Mouse (Mus musculus) forebrain, embryonic 10.5 days (tissue): ENCODE results near the gene Cdkal1. TPM values are rescaled to one million over a fixed set of nuclear protein-coding genes. Genes with fewer than 3 reads are reported as not detected.

Experiments
- DNase-seq: peaks from one replicate; pipeline ENCODE4 v3.0.0-alpha.2; 2017; ENCODE audit warnings: low spot score; ENCODE audit errors: extremely low spot score
- H3K27ac ChIP-seq: fragments of 300-500 bp; sonication (generic); 2 replicates; pipeline ENCODE4 v1.5.1; 2016; ENCODE audit warnings: mild to moderate bottlenecking
- H3K27me3 ChIP-seq: fragments of 300-500 bp; sonication (generic); 2 replicates; pipeline ENCODE4 v1.6.1; 2016; ENCODE audit warnings: mild to moderate bottlenecking; ENCODE audit not compliant: poor library complexity, severe bottlenecking
- H3K36me3 ChIP-seq: fragments of 300-500 bp; sonication (generic); replicated peaks from 2 replicates; pipeline ENCODE4 v1.6.1; 2016; ENCODE audit warnings: mild to moderate bottlenecking, moderate library complexity
- H3K4me1 ChIP-seq: fragments of 300-500 bp; sonication (generic); 2 replicates; pipeline ENCODE4 v1.6.1; 2016
- H3K4me3 ChIP-seq: fragments of 300-500 bp; sonication (generic); 2 replicates; pipeline ENCODE4 v1.5.1; 2016; ENCODE audit warnings: mild to moderate bottlenecking, moderate library complexity
- H3K9me3 ChIP-seq: fragments of 300-500 bp; sonication (generic); 2 replicates; pipeline ENCODE4 v1.6.1; 2016; ENCODE audit warnings: mild to moderate bottlenecking, moderate library complexity
- WGBS: fragments of 180-500 bp; shearing (Covaris S2); methylation state at CpG from one replicate; pipeline ENCODE4 v1.1.7; 2016; 5-methylcytosine and 5-hydroxymethylcytosine counted together
- polyA plus RNA-seq: library from polyadenylated mRNA; unstranded; fragments of >200 nt; fragmentation: Nextera tagmentation; extraction: Ambion mirVana; gene quantifications from 2 replicates; pipeline ENCODE4 v1.2.1, GENCODE M21; 2016

Cdkal1 gene
- polyA plus RNA-seq, 1 experiment from 2014 or later, result 34.3 TPM

- Histone ChIP-seq H3K4me1 (no peaks in the 10 kb centered on the region), H3K36me3 (no peaks in the 10 kb centered on the region), H3K4me3 (no peak overlapping the region), H3K9me3 (no peaks in the 10 kb centered on the region), H3K27ac (no peak overlapping the region), H3K27me3 (no peaks in the 10 kb centered on the region)
- 94% methylated on average over 9 of the region's 9 CpGs for WGBS
- DNase-seq, result no peak
Measured at GRCm38 (mm10) chr13:29474301-29474700, 381.2 kb downstream of the Cdkal1 start.

GRCm38 (mm10) chr13:29473779-29474178, 381.7 kb downstream of the Cdkal1 start:
- no peak for DNase-seq
- Histone ChIP-seq H3K27ac (no peak overlapping the region), H3K4me3 (no peak overlapping the region), H3K36me3 (no peaks in the 10 kb centered on the region), H3K4me1 (no peaks in the 10 kb centered on the region), H3K27me3 (no peaks in the 10 kb centered on the region), H3K9me3 (no peaks in the 10 kb centered on the region)
- WGBS, result 92% methylated on average over 1 of the region's 1 CpGs

- no peaks in the 10 kb centered on the region for H3K4me1 ChIP-seq
- 91% methylated on average over 6 of the region's 6 CpGs for WGBS
Measured at GRCm38 (mm10) chr13:29462271-29462670, 393.2 kb downstream of the Cdkal1 start.

GRCm38 (mm10) chr13:29460741-29461140, 394.7 kb downstream of the Cdkal1 start:
- H3K9me3 ChIP-seq, result no peaks in the 10 kb centered on the region
- H3K4me1 ChIP-seq, result no peaks in the 10 kb centered on the region
- no peaks in the 10 kb centered on the region for H3K36me3 ChIP-seq
- H3K27me3 ChIP-seq, result no peaks in the 10 kb centered on the region
- H3K4me3 ChIP-seq, result no peak overlapping the region
- peak; percentile 8 for DNase-seq
- 83% methylated on average over 5 of the region's 5 CpGs for WGBS
- no peak overlapping the region for H3K27ac ChIP-seq

More at GRCm38 (mm10) chr13:29462271-29462670, 393.2 kb downstream of the Cdkal1 start:
- no peak overlapping the region for H3K27ac ChIP-seq
- peak; percentile 9 for DNase-seq
- no peaks in the 10 kb centered on the region for H3K36me3 ChIP-seq
- no peaks in the 10 kb centered on the region for H3K9me3 ChIP-seq
- no peaks in the 10 kb centered on the region for H3K27me3 ChIP-seq
- no peak overlapping the region for H3K4me3 ChIP-seq

- Histone ChIP-seq H3K4me1 (no peaks in the 10 kb centered on the region), H3K27me3 (no peaks in the 10 kb centered on the region), H3K4me3 (no peak overlapping the region), H3K9me3 (no peaks in the 10 kb centered on the region), H3K36me3 (no peaks in the 10 kb centered on the region), H3K27ac (no peak overlapping the region)
- 76% methylated on average over 1 of the region's 1 CpGs for WGBS
- DNase-seq, result no peak
Measured at GRCm38 (mm10) chr13:29458385-29458784, 397.1 kb downstream of the Cdkal1 start.

- no peak for DNase-seq
- Histone ChIP-seq H3K4me1 (0 out of 2 replicates have a peak, but pooled peaks cover 7% of the 10 kb centered on the region), H3K36me3 (no peaks in the 10 kb centered on the region), H3K27ac (peak overlapping the region; percentile 51; the same call in 1 of the 2 replicates), H3K27me3 (no peaks in the 10 kb centered on the region), H3K4me3 (no peak overlapping the region), H3K9me3 (no peaks in the 10 kb centered on the region)
- 82% methylated on average over 2 of the region's 2 CpGs for WGBS
Measured at GRCm38 (mm10) chr13:29437067-29437466, 418.4 kb downstream of the Cdkal1 start.

- Histone ChIP-seq H3K27me3 (no peaks in the 10 kb centered on the region), H3K9me3 (no peaks in the 10 kb centered on the region), H3K27ac (peak overlapping the region; percentile 11; the same call in 1 of the 2 replicates), H3K36me3 (no peaks in the 10 kb centered on the region), H3K4me1 (0 out of 2 replicates have a peak, but pooled peaks cover 10% of the 10 kb centered on the region), H3K4me3 (no peak overlapping the region)
- WGBS, result 78% methylated on average over 4 of the region's 4 CpGs
- no peak for DNase-seq
Measured at GRCm38 (mm10) chr13:29434726-29435125, 420.7 kb downstream of the Cdkal1 start.

GRCm38 (mm10) chr13:29430919-29431318, 424.6 kb downstream of the Cdkal1 start:
- H3K27ac ChIP-seq, result no peak overlapping the region
- no peaks in the 10 kb centered on the region for H3K27me3 ChIP-seq
- 0 out of 2 replicates have a peak, but pooled peaks cover 5% of the 10 kb centered on the region for H3K4me1 ChIP-seq
- no peaks in the 10 kb centered on the region for H3K36me3 ChIP-seq
- no peaks in the 10 kb centered on the region for H3K9me3 ChIP-seq
- no peak for DNase-seq
- no peak overlapping the region for H3K4me3 ChIP-seq
- 58% methylated on average over 4 of the region's 4 CpGs for WGBS

GRCm38 (mm10) chr13:29429877-29430276, 425.6 kb downstream of the Cdkal1 start:
- WGBS, result 68% methylated on average over 4 of the region's 4 CpGs
- DNase-seq, result no peak
- Histone ChIP-seq H3K4me3 (no peak overlapping the region), H3K4me1 (0 out of 2 replicates have a peak, but pooled peaks cover 5% of the 10 kb centered on the region), H3K36me3 (no peaks in the 10 kb centered on the region), H3K27ac (no peak overlapping the region), H3K27me3 (no peaks in the 10 kb centered on the region), H3K9me3 (no peaks in the 10 kb centered on the region)

GRCm38 (mm10) chr13:29429196-29429595, 426.3 kb downstream of the Cdkal1 start:
- Histone ChIP-seq H3K27ac (no peak overlapping the region), H3K4me1 (0 out of 2 replicates have a peak, but pooled peaks cover 5% of the 10 kb centered on the region), H3K27me3 (no peaks in the 10 kb centered on the region), H3K4me3 (no peak overlapping the region), H3K9me3 (no peaks in the 10 kb centered on the region), H3K36me3 (no peaks in the 10 kb centered on the region)
- WGBS, result 95% methylated on average over 6 of the region's 6 CpGs
- no peak for DNase-seq

GRCm38 (mm10) chr13:29416450-29417136, 438.9 kb downstream of the Cdkal1 start:
- peaks cover 33% of the 10 kb centered on the region for H3K4me1 ChIP-seq
- no peaks in the 10 kb centered on the region for H3K36me3 ChIP-seq
- H3K27ac ChIP-seq, result peak overlapping the region; percentile 74
- H3K4me3 ChIP-seq, result no peak overlapping the region
- H3K9me3 ChIP-seq, result no peaks in the 10 kb centered on the region
- 52% methylated on average over 8 of the region's 8 CpGs for WGBS
- peak; percentile 21 for DNase-seq
- H3K27me3 ChIP-seq, result no peaks in the 10 kb centered on the region

GRCm38 (mm10) chr13:29415967-29416366, 439.5 kb downstream of the Cdkal1 start:
- H3K27me3 ChIP-seq, result no peaks in the 10 kb centered on the region
- no peak for DNase-seq
- H3K4me1 ChIP-seq, result peaks cover 33% of the 10 kb centered on the region
- H3K36me3 ChIP-seq, result no peaks in the 10 kb centered on the region
- peak overlapping the region; percentile 74 for H3K27ac ChIP-seq
- no peaks in the 10 kb centered on the region for H3K9me3 ChIP-seq
- 39% methylated on average over 2 of the region's 2 CpGs for WGBS
- H3K4me3 ChIP-seq, result no peak overlapping the region

- H3K27ac ChIP-seq, result peak overlapping the region; percentile 53
- WGBS, result 84% methylated on average over 6 of the region's 6 CpGs
Measured at GRCm38 (mm10) chr13:29414878-29415277, 440.6 kb downstream of the Cdkal1 start.

More at GRCm38 (mm10) chr13:29414878-29415277, 440.6 kb downstream of the Cdkal1 start:
- no peaks in the 10 kb centered on the region for H3K36me3 ChIP-seq
- H3K9me3 ChIP-seq, result no peaks in the 10 kb centered on the region
- no peak overlapping the region for H3K4me3 ChIP-seq
- H3K27me3 ChIP-seq, result no peaks in the 10 kb centered on the region
- DNase-seq, result no peak
- H3K4me1 ChIP-seq, result peaks cover 33% of the 10 kb centered on the region
